Mouse (Mus musculus) subcutaneous adipose tissue, adult 2 months (tissue): ENCODE data around the gene Bcar3. TPM values are rescaled to one million over a fixed set of nuclear protein-coding genes. Genes with fewer than 3 reads are reported as not detected.

Experiments
- polyA plus RNA-seq: library from polyadenylated mRNA; depleted of rRNA; stranded (reverse); fragments of >200 nt; gene quantifications from 2 replicates; pipeline ENCODE4 v1.2.3, GENCODE M21; 2012; ENCODE audit warnings: low replicate concordance; rRNA removed

Gene Bcar3
- polyA plus RNA-seq, result 27.8 and 119 TPM in 2 replicates

DNA sequence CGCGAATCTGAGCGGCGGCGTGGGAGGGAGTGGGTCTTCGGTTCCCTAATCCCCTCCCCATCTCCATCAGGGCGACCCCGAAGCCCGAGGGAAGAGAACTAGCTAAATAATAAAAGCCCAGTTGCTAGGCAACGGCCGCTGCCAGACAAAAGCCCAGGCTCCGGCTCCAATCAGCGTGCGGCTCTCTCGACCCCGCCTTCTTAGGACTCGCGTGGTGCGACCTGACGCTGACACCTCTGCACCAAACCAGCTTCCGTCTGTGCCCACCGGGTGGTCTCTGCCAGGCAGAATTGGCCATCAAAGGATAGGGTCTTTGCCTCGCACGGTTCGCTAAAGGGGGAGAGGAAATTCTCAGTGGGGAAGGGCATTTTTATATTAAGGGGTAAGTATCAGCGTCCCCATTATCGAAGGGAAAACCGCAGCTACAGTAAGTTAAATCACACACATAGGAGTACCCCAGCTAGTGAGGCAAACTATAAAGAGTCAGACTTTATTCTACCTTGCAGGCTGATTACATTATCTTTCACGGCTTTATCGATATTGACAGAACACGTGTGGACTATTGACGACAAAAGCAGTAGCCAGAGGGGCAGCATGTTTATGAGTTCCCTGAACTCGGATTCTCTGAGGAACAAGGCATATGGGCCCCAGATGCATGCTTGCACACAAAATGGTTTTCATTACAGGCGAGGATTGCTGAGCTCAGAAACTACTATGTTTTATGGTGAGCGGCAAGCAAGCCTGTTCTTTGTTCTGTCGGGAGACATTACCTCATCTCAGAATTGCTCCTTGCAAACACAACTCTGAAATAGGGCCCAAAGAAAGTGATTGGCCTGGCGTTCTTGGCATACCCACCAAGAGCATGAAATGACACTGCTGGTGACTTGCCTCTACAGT lies at the start of gene Bcar3:
Gene Bcar3 (plus strand): TSS at position 183 of the 897 bp plus-strand sequence.

DNA sequence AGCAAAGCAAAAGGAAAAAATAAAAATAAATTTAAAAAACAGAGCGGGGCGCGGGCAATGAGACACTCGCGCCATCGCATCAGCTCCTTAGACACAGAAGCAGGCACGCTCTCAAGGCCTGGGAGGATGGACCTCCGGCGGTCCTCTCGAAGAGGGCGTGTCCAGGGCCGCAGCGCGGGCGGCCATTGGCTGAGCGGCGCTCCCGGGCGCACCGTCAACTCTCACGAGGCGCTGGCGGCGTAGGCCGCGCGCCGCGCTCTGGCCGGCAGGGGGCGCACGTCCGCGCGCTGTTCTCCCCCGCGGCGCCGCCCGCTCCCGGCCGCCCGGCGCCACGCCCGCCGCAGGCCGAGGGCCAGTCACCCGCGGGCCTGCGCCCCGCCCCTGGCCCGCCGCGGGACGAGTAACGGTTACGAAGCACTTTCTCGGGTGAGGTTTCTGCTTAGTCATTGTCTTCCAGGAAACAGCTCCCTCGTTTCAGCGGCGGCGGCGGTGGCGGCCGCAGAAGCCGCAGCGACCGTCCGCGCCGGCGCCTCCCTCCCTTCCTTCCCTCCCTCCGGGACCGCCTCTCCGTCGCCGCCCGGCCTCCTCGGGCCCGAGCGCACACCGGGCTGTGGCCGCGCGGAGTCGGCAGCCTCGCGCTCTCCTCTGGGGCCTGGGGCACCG lies 48.6 kb upstream of the Bcar3 start, which contains the start of gene Gclm:
Gene Gclm (plus strand): TSS at position 343 of the 663 bp plus-strand sequence.

DNA sequence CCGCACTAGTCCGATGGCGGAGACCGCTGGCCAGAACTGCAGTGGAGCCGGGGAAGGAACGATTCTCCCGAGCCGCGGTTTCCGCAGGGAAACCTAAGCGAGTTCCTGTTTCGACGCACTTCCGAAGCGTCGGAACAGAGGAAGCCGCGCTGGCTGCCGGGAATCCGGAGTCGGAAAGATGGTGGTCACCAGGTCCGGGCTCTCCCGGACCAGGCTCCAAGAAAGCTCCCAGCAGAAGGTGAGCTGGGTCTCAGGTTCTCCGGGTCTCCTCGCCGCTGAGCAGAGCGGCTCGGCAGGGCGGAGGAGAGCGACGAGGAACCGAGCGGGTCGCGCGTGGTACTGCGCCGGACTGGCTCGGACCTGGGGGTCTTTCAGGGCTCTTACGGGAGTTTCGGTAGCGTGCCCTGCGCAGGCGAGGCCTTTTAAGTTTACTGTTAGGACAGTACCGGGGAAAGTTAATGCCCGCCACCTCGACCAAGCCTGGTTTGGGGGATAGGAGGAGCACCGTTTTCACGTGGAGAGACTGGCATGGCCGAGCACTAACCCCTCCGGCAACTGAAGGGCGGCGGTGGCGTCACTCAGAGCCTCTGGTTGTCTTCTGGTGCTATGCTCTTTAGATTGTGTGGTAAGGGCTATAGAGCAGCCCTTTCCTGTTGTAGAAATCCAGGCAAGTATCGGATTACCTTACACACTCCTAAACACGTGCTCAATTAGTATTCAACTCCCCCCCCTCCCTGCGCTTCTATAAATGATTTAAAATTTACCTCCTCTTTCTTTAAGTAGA lies 19.5 kb upstream of the Bcar3 start, which contains the start of gene Dnttip2:
Gene Dnttip2 (plus strand): TSS at position 148 of the 784 bp plus-strand sequence.

Other genes starting within 250 kb of the Bcar3 start
- gene Abca4, start 249.7 kb upstream of the Bcar3 start, polyA plus RNA-seq, result 2.1 and 3.1 TPM in 2 replicates
- gene Gclm, start 48.6 kb upstream of the Bcar3 start, polyA plus RNA-seq, result 49.5 and 50.9 TPM in 2 replicates
- 7.4 and 10.4 TPM in 2 replicates for gene Dnttip2, start 19.7 kb upstream of the Bcar3 start, polyA plus RNA-seq